Mouse (Mus musculus) embryonic facial prominence, embryonic 11.5 days (tissue): ENCODE measurements around the gene Olfr464. TPM values are rescaled to one million over a fixed set of nuclear protein-coding genes. Genes with fewer than 3 reads are reported as not detected.
"Not testable (repeated sequence)": the region's sequence is repeated elsewhere in the genome, so short reads cannot be mapped to it uniquely, and the experiment has no call there.

Experiments used
- ATAC-seq: fragments of 200-750 bp; cut with Nextera tagmentation; replicated peaks from 2 replicates; pipeline ENCODE4 v1.8.0; 2017; ENCODE audit warnings: low read depth; ENCODE audit not compliant: insufficient number of reproducible peaks, low FRiP score, low TSS enrichment
- DNase-seq: peaks from one replicate; pipeline ENCODE4 v3.0.0-alpha.2; 2015; ENCODE audit warnings: low spot score
- H3K27ac ChIP-seq: fragments of 300-500 bp; sonication (generic); replicated peaks from 2 replicates; pipeline ENCODE4 v1.5.1; 2014; ENCODE audit warnings: mild to moderate bottlenecking, low read depth, low read length, control low read depth
- H3K27me3 ChIP-seq: fragments of 300-500 bp; sonication (generic); 2 replicates; pipeline ENCODE4 v1.6.1; 2014; ENCODE audit warnings: mild to moderate bottlenecking, low read length, moderate library complexity, mixed read lengths; ENCODE audit not compliant: control insufficient read depth, insufficient read depth
- H3K36me3 ChIP-seq: fragments of 300-500 bp; sonication (generic); replicated peaks from 2 replicates; pipeline ENCODE4 v1.6.1; 2014; ENCODE audit warnings: low read depth, mild to moderate bottlenecking, low read length, moderate library complexity, mixed read lengths; ENCODE audit not compliant: control insufficient read depth, insufficient read depth
- H3K4me1 ChIP-seq: fragments of 300-500 bp; sonication (generic); 2 replicates; pipeline ENCODE4 v1.6.1; 2014; ENCODE audit warnings: low read length, mixed read lengths; ENCODE audit not compliant: control insufficient read depth, insufficient read depth
- H3K4me2 ChIP-seq: fragments of 300-500 bp; sonication (generic); 2 replicates; pipeline ENCODE4 v1.6.1; 2014; ENCODE audit warnings: low read depth, mild to moderate bottlenecking, control low read depth, low read length, moderate library complexity
- H3K4me3 ChIP-seq: fragments of 300-500 bp; sonication (generic); 2 replicates; pipeline ENCODE4 v1.5.1; 2014; ENCODE audit warnings: low read depth, low read length, control low read depth
- H3K9ac ChIP-seq: fragments of 300-500 bp; sonication (generic); replicated peaks from 2 replicates; pipeline ENCODE4 v1.6.1; 2014; ENCODE audit warnings: mild to moderate bottlenecking, control low read depth, low read length
- H3K9me3 ChIP-seq: fragments of 300-500 bp; sonication (generic); replicated peaks from 2 replicates; pipeline ENCODE4 v1.6.1; 2016; ENCODE audit warnings: mild to moderate bottlenecking, low read length, inconsistent platforms, mixed read lengths; ENCODE audit not compliant: control insufficient read depth
- WGBS: fragments of 180-500 bp; shearing (Covaris S2); extraction: QIAGEN DNeasy Blood & Tissue Kit; methylation state at CpG from one replicate; pipeline ENCODE4 v1.1.7; 2014; 5-methylcytosine and 5-hydroxymethylcytosine counted together
- polyA plus RNA-seq: library from polyadenylated mRNA; unstranded; fragments of >200 nt; fragmentation: Nextera tagmentation; extraction: Ambion mirVana; gene quantifications from 2 replicates; pipeline ENCODE4 v1.2.1, GENCODE M21; 2014

Gene Olfr464
- polyA plus RNA-seq, 1 experiment from 2014 or later, result not detected

- no peaks in the 10 kb centered on the region for H3K9me3 ChIP-seq
- WGBS, result 78% methylated on average over 5 of the region's 5 CpGs
- no peaks in the 10 kb centered on the region for H3K36me3 ChIP-seq
- H3K4me3 ChIP-seq, result no peak overlapping the region
- ATAC-seq (no peak), DNase-seq (no peak)
- H3K4me1 ChIP-seq, result no peaks in the 10 kb centered on the region
- no peaks in the 10 kb centered on the region for H3K27me3 ChIP-seq
- no peak overlapping the region for H3K9ac ChIP-seq
- no peak overlapping the region for H3K4me2 ChIP-seq
- H3K27ac ChIP-seq, result no peak overlapping the region
These were observed 35.9 kb downstream of the Olfr464 start for GRCm38 (mm10) chr11:87884856-87885255.

DNA sequence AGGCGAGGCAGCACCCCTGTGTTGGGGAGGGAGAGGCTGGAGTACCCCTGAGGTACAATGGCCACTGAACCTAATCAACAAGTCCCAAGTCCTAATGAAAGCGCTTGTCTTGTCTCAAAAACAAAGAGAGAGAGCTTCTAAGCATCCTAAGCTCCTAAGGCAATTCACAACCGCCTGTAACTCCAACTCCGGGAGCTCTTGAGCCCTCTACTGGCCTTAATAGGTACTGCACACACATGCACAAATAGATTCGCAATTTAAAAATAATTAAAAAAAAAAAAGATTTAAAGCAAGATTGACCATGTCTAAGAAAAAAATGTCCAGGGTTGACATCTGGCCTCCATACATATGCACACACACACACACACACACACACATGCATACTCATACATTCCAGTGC lies 37.3 kb downstream of the Olfr464 start:
- 44% methylated on average over 5 of the region's 5 CpGs for WGBS
- peak; percentile 58 for DNase-seq

GRCm38 (mm10) chr11:87881714-87882113 lies 39.1 kb downstream of the Olfr464 start:
- WGBS, result 65% methylated on average over 4 of the region's 4 CpGs
- H3K9me3 ChIP-seq, result no peaks in the 10 kb centered on the region
- ATAC-seq (no peak), DNase-seq (no peak)
- H3K4me1 ChIP-seq, result no peaks in the 10 kb centered on the region
- no peaks in the 10 kb centered on the region for H3K36me3 ChIP-seq
- no peak overlapping the region for H3K4me2 ChIP-seq
- H3K27me3 ChIP-seq, result no peaks in the 10 kb centered on the region; the same call in 1 of the 2 replicates
- no peak overlapping the region for H3K27ac ChIP-seq
- no peak overlapping the region for H3K9ac ChIP-seq
- no peak overlapping the region for H3K4me3 ChIP-seq

More for the DNA sequence above, 37.3 kb downstream of the Olfr464 start:
- no peaks in the 10 kb centered on the region for H3K4me1 ChIP-seq
- no peak overlapping the region for H3K4me2 ChIP-seq
- no peaks in the 10 kb centered on the region for H3K9me3 ChIP-seq
- no peak overlapping the region for H3K9ac ChIP-seq
- no peaks in the 10 kb centered on the region for H3K36me3 ChIP-seq
- no peak overlapping the region for H3K27ac ChIP-seq
- ATAC-seq, result no peak
- H3K27me3 ChIP-seq, result no peaks in the 10 kb centered on the region
- H3K4me3 ChIP-seq, result no peak overlapping the region

- no peaks in the 10 kb centered on the region for H3K4me1 ChIP-seq
- WGBS, result 79% methylated on average over 9 of the region's 9 CpGs
- no peaks in the 10 kb centered on the region for H3K36me3 ChIP-seq
- ATAC-seq (no peak), DNase-seq (no peak)
- no peaks in the 10 kb centered on the region; the same call in 1 of the 2 replicates for H3K27me3 ChIP-seq
- no peak overlapping the region for H3K4me3 ChIP-seq
- no peak overlapping the region for H3K4me2 ChIP-seq
- H3K9ac ChIP-seq, result no peak overlapping the region
- H3K9me3 ChIP-seq, result no peaks in the 10 kb centered on the region
- no peak overlapping the region for H3K27ac ChIP-seq
These were observed 40.9 kb downstream of the Olfr464 start for GRCm38 (mm10) chr11:87879826-87880225.

DNA sequence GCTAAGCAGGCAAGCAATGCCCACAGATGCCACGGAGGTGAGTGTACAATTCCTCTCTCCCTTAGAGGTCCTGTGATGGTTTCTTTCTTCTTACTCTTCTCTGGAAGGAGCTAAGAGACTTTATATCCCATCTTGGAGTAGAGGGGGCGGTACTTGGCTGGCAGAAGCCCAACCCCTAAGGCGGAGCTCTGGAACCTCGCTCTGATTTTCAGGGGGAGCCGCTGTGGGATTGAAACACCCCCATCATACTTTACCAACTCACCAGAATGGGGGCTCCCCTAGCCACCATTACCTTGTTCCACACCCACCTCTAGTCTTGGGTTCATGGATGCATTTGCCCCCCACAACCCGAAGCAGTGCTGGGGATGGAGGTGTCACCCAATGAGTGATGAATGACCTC lies 45.3 kb downstream of the Olfr464 start, which contains the start of gene Epx:
Epx (minus strand) TSS at position 101 of the 400 bp plus-strand sequence.
- Histone ChIP-seq H3K4me3 (no peak within 1 kb of the TSS), H3K9ac (no peak within 1 kb of the TSS), H3K4me1 (no peaks in the 10 kb centered on the region), H3K36me3 (no peaks in the 10 kb centered on the region), H3K4me2 (no peak within 1 kb of the TSS), H3K27ac (no peak within 1 kb of the TSS), H3K9me3 (no peaks in the 10 kb centered on the region), H3K27me3 (no peaks in the 10 kb centered on the region; the same call in 1 of the 2 replicates)
- ATAC-seq (no peak), DNase-seq (no peak)
- 75% methylated on average over 6 of the region's 6 CpGs for WGBS

DNA sequence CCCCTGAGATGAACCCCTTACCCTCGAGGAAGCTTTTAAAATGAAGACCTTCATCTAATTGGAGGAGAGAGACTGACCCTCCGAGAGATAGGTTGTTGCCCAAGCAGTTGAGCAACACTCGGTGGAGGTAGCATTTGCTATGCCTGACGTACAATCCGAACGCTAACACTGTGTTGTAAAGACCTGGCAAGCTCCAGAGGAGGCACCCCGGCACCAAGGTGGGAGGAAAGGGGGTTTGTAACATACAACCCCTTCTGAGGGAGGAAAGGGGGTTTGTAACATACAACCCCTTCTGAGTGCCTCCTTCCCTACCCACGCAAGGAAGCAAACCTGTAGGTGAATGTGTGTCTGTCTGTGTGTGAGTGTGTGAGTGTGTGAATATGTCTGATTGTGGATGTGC lies 49.0 kb downstream of the Olfr464 start:
- Histone ChIP-seq H3K9me3 (no peaks in the 10 kb centered on the region), H3K4me1 (no peaks in the 10 kb centered on the region), H3K27ac (no peak overlapping the region), H3K4me2 (no peak overlapping the region), H3K36me3 (no peaks in the 10 kb centered on the region), H3K27me3 (no peaks in the 10 kb centered on the region), H3K9ac (no peak overlapping the region), H3K4me3 (no peak overlapping the region)
- DNase-seq, result no peak
- ATAC-seq, result no peak
- WGBS, result 53% methylated on average over 8 of the region's 8 CpGs

- Histone ChIP-seq H3K27ac (no peak overlapping the region), H3K27me3 (no peaks in the 10 kb centered on the region), H3K4me2 (no peak overlapping the region), H3K4me3 (no peak overlapping the region), H3K9me3 (no peaks in the 10 kb centered on the region), H3K36me3 (no peaks in the 10 kb centered on the region), H3K4me1 (no peaks in the 10 kb centered on the region), H3K9ac (no peak overlapping the region)
- WGBS, result 70% methylated on average over 2 of the region's 2 CpGs
- DNase-seq (peak; percentile 2), ATAC-seq (no peak)
These were observed 50.7 kb downstream of the Olfr464 start for GRCm38 (mm10) chr11:87870096-87870495.

DNA sequence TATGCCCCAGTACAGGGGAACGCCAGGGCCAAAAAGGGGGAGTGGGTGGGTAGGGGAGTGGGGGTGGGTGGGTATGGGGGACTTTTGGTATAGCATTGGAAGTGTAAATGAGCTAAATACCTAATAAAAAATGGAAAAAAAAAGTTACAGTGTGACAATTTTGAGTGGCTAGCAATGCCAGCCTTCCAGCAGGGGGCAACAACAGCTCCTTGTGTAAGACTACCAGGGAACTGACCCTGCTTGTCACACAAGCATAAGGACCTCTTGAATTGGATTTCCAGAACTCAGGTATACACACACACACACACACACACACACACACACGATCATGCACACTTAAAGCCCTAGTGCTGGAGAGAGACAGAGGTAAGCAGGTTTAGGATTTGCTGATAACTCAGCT lies 53.9 kb downstream of the Olfr464 start:
- not testable (repeated sequence) for ATAC-seq, H3K27me3 ChIP-seq, H3K27ac ChIP-seq, H3K9ac ChIP-seq, H3K9me3 ChIP-seq, H3K4me3 ChIP-seq, DNase-seq, H3K4me2 ChIP-seq, H3K36me3 ChIP-seq, H3K4me1 ChIP-seq
- whole genome bisulfite sequencing, result 100% methylated on average over 1 of the region's 2 CpGs
